Mouse (Mus musculus): ENCODE data around the gene Faxc. TPM values are rescaled to one million over a fixed set of nuclear protein-coding genes. Genes with fewer than 3 reads are reported as not detected.

Gene Faxc
- 0.28 TPM for total RNA-seq (2023)

GRCm38 (mm10) chr4:21930971-21931771 is at the start of gene Faxc:
Gene Faxc, plus strand, starts transcription at chr4:21931329.

Other genes with a start within 250 kb of the Faxc start
- gene Prdm13, start 245.4 kb upstream of the Faxc start, total RNA-seq (2023): not detected
- 30.5 TPM for gene Ccnc, start 203.6 kb upstream of the Faxc start, total RNA-seq (2023)
- 25.5 TPM for gene Usp45, start 164.2 kb upstream of the Faxc start, total RNA-seq (2023)
- gene Tstd3, start 164.1 kb upstream of the Faxc start, total RNA-seq (2023): 4.0 TPM
- gene Pnisr, start 83.7 kb upstream of the Faxc start, total RNA-seq (2023): 201 TPM
- 2.8 TPM for gene Coq3, start 51.7 kb upstream of the Faxc start, total RNA-seq (2023)